Mouse (Mus musculus) cerebellum, postnatal 10 days (tissue): Measurements from ENCODE around the gene Foxn3.

Experiments
- DNase-seq, 2 experiments: peaks; one replicate each; pipeline ENCODE4 v3.0.0; 2021; ENCODE audit warnings: mixed read lengths in 2 of 2

Gene Foxn3

GRCm38 (mm10) chr12:99284419-99285069, 278.8 kb downstream of the Foxn3 start:
- peak; percentile 67 to 71 for DNase-seq

- no peak for DNase-seq
Measured at GRCm38 (mm10) chr12:99280826-99281225, 282.6 kb downstream of the Foxn3 start.

- no peak for DNase-seq
Measured at GRCm38 (mm10) chr12:99280291-99280690, 283.1 kb downstream of the Foxn3 start.

GRCm38 (mm10) chr12:99279426-99279825, 284.0 kb downstream of the Foxn3 start:
- DNase-seq = no peak

GRCm38 (mm10) chr12:99274589-99274988, 288.8 kb downstream of the Foxn3 start:
- DNase-seq = no peak

- no peak for DNase-seq
Measured at GRCm38 (mm10) chr12:99269396-99269795, 294.0 kb downstream of the Foxn3 start.

GRCm38 (mm10) chr12:99268954-99269353, 294.4 kb downstream of the Foxn3 start:
- no peak for DNase-seq

- DNase-seq = no peak
Measured at GRCm38 (mm10) chr12:99267732-99268131, 295.6 kb downstream of the Foxn3 start.

GRCm38 (mm10) chr12:99266434-99266833, 296.9 kb downstream of the Foxn3 start:
- DNase-seq = no peak

- DNase-seq = no peak
Measured at GRCm38 (mm10) chr12:99265777-99266176, 297.6 kb downstream of the Foxn3 start.

- no peak for DNase-seq
Measured at GRCm38 (mm10) chr12:99264386-99264785, 299.0 kb downstream of the Foxn3 start.

- peak; percentile 49 to 56 for DNase-seq
Measured at GRCm38 (mm10) chr12:99263592-99264335, 299.6 kb downstream of the Foxn3 start.

GRCm38 (mm10) chr12:99262840-99263239, 300.5 kb downstream of the Foxn3 start:
- no peak for DNase-seq

GRCm38 (mm10) chr12:99262066-99262599, 301.2 kb downstream of the Foxn3 start:
- DNase-seq = no peak

GRCm38 (mm10) chr12:99260171-99260570, 303.2 kb downstream of the Foxn3 start:
- DNase-seq = no peak

- DNase-seq = no peak
Measured at GRCm38 (mm10) chr12:99257570-99257969, 305.8 kb downstream of the Foxn3 start.

GRCm38 (mm10) chr12:99256997-99257396, 306.4 kb downstream of the Foxn3 start:
- peak in 1 of 2 experiments; percentile 33 for DNase-seq

GRCm38 (mm10) chr12:99256463-99256862, 306.9 kb downstream of the Foxn3 start:
- no peak for DNase-seq

GRCm38 (mm10) chr12:99254436-99254835, 308.9 kb downstream of the Foxn3 start:
- DNase-seq = no peak

- DNase-seq = no peak
Measured at GRCm38 (mm10) chr12:99253562-99253961, 309.8 kb downstream of the Foxn3 start.

- no peak for DNase-seq
Measured at GRCm38 (mm10) chr12:99248606-99249005, 314.8 kb downstream of the Foxn3 start.

GRCm38 (mm10) chr12:99247939-99248338, 315.4 kb downstream of the Foxn3 start:
- DNase-seq = no peak

GRCm38 (mm10) chr12:99246984-99247746, 316.2 kb downstream of the Foxn3 start:
- DNase-seq = peak; percentile 50 to 59
